8 mouse cellular contexts compared by ENCODE assay signal in the genomic region with DNA sequence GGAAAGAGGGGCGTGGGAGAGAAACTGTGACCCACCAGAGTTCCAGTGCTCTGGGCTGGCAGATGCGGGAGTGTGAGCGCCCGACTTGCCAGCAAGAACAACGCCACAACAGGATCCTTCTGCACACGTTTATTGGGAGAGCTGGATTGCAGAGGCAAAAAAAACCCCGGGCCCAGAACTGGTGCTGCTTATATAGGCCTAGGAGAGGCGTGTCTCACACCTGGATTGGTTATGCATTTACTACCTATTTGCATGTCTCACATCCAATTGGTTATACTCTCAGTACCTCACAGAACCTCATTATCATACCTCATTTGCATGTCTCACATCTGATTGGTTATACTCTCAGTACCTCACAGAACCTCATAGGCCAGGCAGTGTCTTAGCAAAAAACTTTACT. TPM values are rescaled to one million over a fixed set of nuclear protein-coding genes. Genes with fewer than 3 reads are reported as not detected.
"Had no signal": no experiment of that assay in that cellular context is flagged by ENCODE, and none has a peak within 500 bp of the region (broad histone marks: within the 10 kb centered on the region; RNA-seq: fewer than 3 reads in every experiment).

No protein-coding gene starts in this region.

RNA-seq across cellular contexts. Expression of gene Creb3l3, which starts 34.2 kb away (rescaled TPM):
- total RNA-seq: gastrocnemius, adult 2 months had no signal
- polyA plus RNA-seq: embryonic facial prominence, embryonic 10.5 days had no signal

RNA-seq across cellular contexts. Expression of gene Diras1, which starts 39.1 kb away (rescaled TPM):
- total RNA-seq: common myeloid progenitor, adult 5-6 weeks; granulocyte monocyte progenitor cell, adult 5-6 weeks; heart, adult 18-20 months; heart, adult 2 months had no signal
- polyA plus RNA-seq: erythroblast, embryonic 14.5 days; gonadal fat pad, adult 2 months had no signal
